Mouse (Mus musculus) liver, adult (tissue): ENCODE results near the gene Ptgs2.

Experiments used
- GATA4 ChIP-seq: IDR thresholded peaks from 2 replicates; pipeline ENCODE4 v1.6.1; 2014; ENCODE audit warnings: mild to moderate bottlenecking, low read length; ENCODE audit not compliant: insufficient replicate concordance

Ptgs2 gene

DNA sequence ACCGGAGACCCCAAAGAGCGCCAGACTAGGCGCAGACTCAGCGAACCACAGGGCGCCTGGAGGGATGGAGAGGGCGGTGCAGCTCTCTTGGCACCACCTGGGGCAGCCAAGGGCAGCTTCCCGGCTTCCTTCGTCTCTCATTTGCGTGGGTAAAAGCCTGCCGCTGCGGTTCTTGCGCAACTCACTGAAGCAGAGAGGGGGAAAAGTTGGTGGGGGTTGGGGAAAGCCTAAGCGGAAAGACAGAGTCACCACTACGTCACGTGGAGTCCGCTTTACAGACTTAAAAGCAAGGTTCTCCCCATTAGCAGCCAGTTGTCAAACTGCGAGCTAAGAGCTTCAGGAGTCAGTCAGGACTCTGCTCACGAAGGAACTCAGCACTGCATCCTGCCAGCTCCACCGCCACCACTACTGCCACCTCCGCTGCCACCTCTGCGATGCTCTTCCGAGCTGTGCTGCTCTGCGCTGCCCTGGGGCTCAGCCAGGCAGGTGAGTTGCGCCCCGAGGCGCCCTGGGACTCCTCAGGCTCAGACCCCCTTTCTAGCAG, at the start of gene Ptgs2:
Gene Ptgs2 (plus strand): TSS at position 242 of the 544 bp plus-strand sequence.
- no peak for TF ChIP-seq GATA4

DNA sequence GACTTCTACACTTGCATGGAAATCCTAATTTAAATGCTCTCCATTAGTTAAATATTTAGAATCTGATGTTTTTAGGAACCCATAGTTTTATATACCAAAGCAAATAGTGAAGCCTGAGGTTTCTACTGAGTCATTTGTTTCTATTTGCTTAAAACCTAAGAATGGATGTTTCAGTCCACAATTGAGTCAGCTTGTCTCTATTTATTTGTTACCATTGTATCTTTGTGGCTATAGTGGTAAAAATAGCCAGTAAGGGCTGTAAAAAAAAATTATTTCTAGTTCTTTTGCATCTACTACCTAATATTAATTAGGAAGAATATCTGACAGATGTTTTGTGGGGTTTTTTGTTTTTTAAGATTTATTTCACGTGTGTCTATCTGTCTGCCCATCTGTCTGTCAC, 49.6 kb upstream of the Ptgs2 start:
- no peak for TF ChIP-seq GATA4

DNA sequence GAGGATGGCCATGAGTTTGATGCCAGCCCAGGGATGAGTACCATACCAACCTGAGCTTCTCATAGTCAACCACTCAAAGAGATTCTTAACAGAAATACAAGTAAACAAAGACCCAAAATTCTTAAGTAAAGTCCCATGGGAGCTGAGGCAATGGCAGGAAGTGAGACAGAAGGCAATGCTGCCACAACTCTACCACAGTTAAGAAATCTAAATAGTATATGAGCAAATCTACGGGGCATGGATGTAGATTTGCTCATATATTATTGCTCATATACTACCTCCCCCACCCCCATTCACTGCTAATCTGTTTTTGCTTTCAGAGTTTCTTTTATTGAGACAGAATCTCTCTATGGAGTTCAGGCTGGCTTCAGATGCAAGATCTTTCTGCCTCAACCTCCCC, 34.1 kb upstream of the Ptgs2 start:
- TF ChIP-seq GATA4: no peak

DNA sequence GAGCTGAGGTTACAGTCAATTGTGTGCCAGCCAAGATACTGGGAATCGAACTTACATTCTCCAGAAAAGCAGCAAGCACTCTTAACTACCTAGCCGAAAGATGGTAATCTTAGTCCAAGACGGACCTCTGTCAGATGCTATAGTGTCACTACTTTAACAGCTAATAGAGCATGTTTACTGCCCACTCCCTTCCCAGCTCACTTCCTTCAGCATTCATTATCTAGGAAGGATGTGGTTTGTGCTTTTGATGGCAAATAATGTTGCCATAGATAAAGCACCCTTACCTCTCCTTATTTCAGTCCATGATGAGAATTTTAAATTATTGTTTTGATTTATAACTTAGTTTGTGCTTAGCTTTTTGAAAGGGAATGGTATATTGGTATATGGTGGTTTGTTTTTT, 27.0 kb upstream of the Ptgs2 start:
- TF ChIP-seq GATA4: no peak

DNA sequence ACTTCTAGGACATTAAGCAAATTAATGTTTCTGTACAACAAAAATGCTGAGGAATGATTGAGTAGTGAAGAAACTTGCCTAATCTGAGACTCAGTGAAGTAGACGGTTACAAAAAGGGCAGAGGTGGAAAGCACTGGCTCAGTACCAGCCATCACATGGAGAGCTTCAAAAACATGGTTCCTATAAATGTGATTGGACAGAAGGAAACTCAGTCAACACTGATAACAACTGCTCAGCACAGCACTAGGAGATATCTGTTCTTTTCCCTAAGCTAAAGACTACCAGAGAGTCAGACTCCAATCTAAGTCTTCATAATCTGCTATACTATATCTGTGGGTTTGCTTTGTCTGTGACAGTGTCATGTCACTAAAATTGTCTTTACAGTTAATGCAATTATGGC, 25.2 kb upstream of the Ptgs2 start:
- no peak for TF ChIP-seq GATA4

DNA sequence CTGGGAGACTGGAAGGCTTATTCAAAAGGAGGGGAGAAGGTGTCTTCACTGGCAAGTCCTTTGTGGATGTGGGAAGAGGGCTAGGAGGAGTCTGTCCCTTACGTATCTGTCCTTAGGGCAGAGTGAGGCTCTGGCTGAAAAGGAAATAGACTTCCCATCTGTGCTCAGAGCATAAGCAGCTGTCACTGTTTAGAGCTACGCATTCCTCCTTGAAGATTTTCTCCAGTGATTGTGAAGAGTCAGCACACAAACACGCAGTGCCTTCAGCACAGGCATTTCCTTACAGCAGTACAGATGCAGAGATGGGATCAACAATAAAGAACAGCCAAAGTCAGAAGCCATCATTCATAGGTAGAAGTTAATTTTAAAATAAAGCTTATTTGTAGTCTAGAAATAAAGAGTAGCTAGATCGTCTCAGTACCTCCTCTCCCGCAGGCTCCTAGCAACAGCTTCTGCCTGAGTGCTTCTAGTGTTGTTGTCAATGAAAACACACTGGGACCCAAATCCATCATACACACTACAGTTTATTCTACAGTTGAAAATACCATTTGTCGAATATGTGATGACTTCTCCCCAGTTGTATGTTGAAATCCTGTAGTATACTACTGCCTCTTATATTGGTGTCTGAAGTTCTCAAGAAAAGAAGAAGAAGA, 10.7 kb upstream of the Ptgs2 start:
- no peak for TF ChIP-seq GATA4

DNA sequence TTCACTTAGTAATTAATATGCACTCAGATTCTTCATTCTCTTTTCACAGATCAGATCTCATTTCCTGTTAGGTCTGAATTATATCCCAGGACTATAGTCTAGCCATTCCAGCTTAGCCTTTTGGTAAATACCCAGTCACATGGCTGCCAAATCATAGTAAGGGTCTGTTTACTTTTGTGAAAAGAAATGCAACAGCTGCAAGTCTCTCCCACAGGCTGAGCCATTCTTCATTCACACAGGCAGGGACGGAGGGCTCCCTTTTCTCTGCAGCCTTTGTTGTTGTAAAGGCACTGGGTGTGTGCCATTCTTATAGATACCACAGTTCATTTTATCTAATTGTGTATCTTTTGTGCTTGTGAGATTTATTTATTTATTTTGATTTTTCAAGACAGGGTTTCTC, 9.6 kb upstream of the Ptgs2 start:
- no peak for TF ChIP-seq GATA4

DNA sequence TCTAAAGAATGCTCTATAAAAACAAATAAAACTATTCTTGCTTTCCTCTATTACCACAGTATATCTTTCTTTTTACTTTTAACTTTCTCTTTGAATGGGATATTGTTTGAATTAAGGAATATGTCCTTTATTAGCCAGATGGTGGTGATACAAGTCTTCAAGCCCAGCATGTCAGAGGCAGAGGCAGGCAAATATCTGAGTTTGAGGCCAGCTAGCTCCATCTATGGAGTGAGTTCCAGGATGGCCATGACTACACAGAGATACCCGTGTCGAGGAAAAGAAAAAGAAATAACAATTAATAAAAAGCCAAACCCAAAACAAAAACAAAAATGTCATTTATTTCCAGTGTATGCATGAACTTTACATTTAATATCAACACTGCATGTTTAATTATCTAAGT, 2.8 kb upstream of the Ptgs2 start:
- TF ChIP-seq GATA4: no peak

DNA sequence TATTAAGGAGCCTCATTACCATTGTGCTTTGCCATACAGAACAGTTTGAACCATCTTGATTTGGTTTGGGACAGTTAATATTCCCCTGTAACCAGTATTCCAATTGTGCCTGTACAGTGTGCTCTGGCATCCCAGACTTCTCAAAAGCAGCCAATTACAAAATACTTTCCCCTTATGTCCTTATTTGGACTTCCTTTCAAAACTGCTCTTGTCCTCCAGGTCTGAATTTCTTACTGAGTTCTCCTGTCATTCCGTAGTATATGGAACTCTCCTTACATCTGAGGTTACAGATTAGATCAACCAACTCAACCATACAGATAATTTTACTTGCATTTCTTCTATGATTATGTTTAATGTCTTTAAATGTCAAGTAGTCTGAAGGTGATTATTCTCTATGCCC, 2.1 kb upstream of the Ptgs2 start:
- no peak for TF ChIP-seq GATA4

DNA sequence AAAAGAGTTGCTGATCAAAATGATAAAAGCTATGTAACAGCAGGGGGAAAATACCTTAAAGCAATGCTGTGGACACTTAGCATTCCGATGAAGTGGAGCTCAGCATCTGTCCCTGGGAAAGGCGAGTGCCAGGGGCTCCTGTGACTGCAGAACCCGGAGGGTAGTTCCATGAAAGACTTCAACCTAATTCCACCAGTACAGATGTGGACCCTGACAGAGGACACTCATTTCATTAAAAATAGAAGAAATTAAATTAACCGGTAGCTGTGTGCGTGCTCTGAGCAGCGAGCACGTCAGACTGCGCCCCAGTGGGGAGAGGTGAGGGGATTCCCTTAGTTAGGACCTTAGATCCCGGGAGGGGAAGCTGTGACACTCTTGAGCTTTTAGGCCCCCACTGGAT, 457 bp upstream of the Ptgs2 start:
- no peak for TF ChIP-seq GATA4

DNA sequence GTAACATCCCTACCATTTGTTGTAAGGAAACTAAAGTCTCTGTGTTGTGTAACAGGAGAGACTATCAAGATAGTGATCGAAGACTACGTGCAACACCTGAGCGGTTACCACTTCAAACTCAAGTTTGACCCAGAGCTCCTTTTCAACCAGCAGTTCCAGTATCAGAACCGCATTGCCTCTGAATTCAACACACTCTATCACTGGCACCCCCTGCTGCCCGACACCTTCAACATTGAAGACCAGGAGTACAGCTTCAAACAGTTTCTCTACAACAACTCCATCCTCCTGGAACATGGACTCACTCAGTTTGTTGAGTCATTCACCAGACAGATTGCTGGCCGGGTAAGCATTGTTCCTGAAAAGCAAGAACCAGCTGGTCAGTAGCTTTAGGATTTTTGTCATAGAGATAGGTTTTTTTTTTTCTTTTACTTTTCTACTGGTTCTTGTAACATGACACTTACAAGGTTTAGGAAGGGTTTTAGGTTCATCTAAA, 4.4 kb downstream of the Ptgs2 start:
- TF ChIP-seq GATA4: no peak

DNA sequence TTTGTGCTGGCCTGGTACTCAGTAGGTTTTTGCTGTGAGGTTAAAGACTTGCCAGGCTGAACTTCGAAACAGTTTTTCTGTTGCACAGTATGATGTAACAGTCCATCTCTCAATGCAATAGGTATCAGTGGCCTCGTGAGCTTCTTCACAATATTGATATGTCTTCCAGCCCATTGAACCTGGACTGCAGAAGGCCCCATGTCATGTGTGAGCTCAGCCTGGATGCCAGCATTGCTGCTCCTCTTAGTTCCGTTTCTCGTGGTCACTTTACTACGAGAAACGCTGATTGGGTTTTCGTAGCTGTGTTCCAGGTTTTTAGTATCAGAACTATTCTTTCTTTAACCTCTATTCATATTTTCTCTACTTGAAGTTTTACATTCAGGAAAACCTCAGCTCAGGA, 6.9 kb downstream of the Ptgs2 start:
- no peak for TF ChIP-seq GATA4

DNA sequence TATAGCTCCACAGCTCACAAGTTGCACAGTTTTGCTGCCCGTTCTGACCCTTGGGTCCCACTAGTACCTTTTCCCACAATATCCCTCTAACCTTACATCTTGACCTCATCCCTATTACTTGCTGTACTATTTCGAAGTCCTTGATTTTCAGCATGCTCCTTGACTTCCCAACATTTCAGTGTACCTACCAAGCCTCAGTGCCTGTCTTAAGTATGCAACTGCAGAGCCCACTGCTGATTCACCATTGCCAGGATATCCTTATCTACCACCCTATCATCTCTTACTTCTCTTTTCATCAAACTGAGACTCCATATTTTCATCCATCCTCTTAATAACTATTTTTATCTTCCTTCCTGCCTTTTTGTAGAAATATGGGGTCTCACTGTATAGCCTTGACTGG, 9.8 kb downstream of the Ptgs2 start:
- TF ChIP-seq GATA4: no peak

DNA sequence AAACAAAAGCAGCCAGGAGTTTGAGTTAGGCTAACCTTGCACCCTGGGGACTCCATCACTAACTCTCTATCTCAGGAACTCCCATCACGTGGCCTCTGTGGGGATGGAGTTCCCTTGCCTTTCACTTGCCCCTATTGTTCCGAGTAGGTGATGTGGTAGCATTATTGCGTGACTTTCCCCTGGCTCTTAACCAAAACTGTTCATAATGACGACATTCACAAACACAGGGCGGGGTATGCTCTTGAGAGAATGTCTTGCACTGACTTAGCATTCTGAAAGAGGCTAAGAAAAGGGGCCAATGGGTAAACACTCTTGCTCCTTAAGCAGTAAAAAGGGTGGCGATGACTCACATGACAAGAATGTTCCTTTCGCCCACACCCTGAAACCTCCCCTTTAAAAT, 15.5 kb downstream of the Ptgs2 start:
- no peak for TF ChIP-seq GATA4

DNA sequence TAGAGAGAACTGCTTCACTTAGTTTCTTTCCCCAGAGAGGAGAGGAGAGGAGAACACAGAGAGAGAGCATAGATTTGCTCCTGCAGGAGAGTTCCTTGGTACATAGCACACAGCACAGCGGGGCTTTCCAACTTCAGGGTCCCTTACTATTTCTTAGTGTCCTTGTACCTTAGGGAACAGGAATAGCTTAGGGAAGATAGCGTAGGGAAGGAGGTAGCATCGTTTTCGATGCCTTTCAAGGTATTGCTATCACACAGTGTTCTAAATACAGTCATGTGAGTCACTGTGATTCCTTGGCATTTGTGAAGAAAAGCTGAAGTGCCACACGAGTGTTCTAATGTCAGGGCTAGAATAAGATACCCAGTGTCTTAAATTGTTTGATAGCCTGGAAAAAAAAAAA, 18.5 kb downstream of the Ptgs2 start:
- TF ChIP-seq GATA4: no peak

DNA sequence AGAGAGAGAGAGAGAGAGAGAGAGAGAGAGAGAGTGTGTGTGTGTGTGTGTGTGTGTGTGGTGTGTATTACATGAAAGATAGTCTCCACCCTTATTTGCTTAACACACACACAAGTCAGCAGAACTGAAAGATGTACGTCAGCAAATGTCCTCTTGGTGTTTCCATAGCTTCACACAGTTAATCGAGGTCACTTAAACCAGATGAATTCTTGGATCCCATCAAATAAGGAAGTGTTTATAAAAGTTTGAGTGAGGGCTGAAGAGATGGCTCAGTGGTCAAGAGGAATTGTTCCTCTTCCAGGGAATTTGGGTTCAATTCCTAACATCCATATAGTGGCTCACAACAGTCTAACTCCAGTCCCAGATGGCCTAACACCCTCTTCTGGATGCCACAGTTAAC, 25.7 kb downstream of the Ptgs2 start:
- TF ChIP-seq GATA4: no peak

DNA sequence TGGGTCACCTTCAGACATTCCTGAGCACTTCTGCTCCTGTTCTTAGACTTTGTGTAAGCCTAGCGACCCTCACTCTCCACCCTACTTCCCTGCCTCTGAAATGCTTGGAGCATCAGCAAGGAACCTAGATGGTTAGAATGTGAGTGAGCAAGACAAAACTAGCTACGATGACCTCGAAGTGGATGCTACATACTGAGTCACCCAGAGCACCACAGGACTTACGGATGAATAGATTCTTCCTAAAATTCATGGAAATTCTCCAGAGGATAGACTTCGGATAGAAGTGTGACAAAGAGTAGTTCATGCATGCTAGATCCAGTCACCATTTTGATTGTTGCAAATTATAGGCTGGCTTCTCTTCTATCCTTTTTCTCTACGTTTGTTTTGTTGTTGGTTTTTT, 30.2 kb downstream of the Ptgs2 start:
- TF ChIP-seq GATA4: no peak
